Mouse (Mus musculus): ENCODE data around the gene Cgref1.

DNA sequence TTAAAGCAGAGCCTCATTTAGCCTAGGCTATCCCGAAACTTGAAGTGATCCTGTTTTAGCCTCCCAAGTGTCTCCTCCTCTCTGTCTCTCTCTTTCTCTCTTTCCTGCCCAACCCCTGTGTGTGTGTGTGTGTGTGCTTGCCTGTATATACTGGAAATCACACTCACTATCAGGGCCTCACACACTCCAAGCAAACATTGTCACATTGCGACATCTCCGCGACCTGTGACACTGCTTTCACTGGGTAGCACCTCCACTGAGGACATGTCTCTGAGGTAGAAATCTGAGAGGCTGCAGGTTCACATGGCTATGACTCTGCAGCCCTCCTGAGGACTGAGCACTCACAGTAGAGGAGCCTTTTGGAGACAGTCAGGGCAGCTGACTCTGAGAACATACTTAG lies 20.8 kb upstream of the Cgref1 start:
- no peak for TF ChIP-seq POLR2A (IDR thresholded peaks at IDR 0.05; ENCODE audit: low read depth, low read length)
- no peak for TF ChIP-seq CTCF (IDR thresholded peaks at IDR 0.05; ENCODE audit: extremely low read depth, insufficient read depth, insufficient read length, insufficient replicate concordance)

All from spleen, adult 2 months (tissue).